Mouse (Mus musculus): Measurements from ENCODE around the gene Mettl26. TPM values are rescaled to one million over a fixed set of nuclear protein-coding genes. Genes with fewer than 3 reads are reported as not detected.

Mettl26 gene
- polyA plus RNA-seq, 2 experiments: 46.5 to 47.6 TPM

GRCm38 (mm10) chr17:25888837-25889236, 14.0 kb downstream of the Mettl26 start:
- Histone ChIP-seq H3K4me3 (ENCODE audit: insufficient read depth in 1 of 2, low read depth in 2 of 2, low read length in 2 of 2) (no peak overlapping the region), H3K9ac (replicated peaks) (no peak overlapping the region), H3K9me3 (ENCODE audit: control insufficient read depth, low read length) (no peaks in the 10 kb centered on the region), H3K27me3 (ENCODE audit: control insufficient read depth, insufficient read depth, low read length) (no peaks in the 10 kb centered on the region), H3K4me2 (ENCODE audit: low read depth) (no peak overlapping the region), H3K27ac (no peak overlapping the region), H3K36me3 (replicated peaks; ENCODE audit: control insufficient read depth, insufficient read depth, low read depth) (no peaks in the 10 kb centered on the region), H3K4me1 (replicated peaks; ENCODE audit: control insufficient read depth in 2 of 2, insufficient read depth in 2 of 2, low read length in 1 of 2) (no peaks in the 10 kb centered on the region; a peak in 1 of 4 replicates)
- DNase-seq (ENCODE audit: low read depth in 3 of 3, low spot score in 3 of 3) (no peak), ATAC-seq (ENCODE audit: insufficient read depth) (no peak)
- WGBS (ENCODE audit: insufficient replicate concordance): 73% methylated on average over 3 of the region's 3 CpGs
- TF ChIP-seq CTCF (IDR thresholded peaks at IDR 0.05; ENCODE audit: low read depth) (no peak), EP300 (IDR thresholded peaks at IDR 0.05; ENCODE audit: low read depth) (no peak)

GRCm38 (mm10) chr17:25893975-25894617, 19.2 kb downstream of the Mettl26 start:
- Histone ChIP-seq H3K27me3 (ENCODE audit: control insufficient read depth, insufficient read depth, low read length) (no peaks in the 10 kb centered on the region), H3K27ac (no peak overlapping the region), H3K4me3 (ENCODE audit: insufficient read depth in 1 of 2, low read depth in 2 of 2, low read length in 2 of 2) (no peak overlapping the region), H3K9ac (replicated peaks) (no peak overlapping the region), H3K4me1 (replicated peaks; ENCODE audit: control insufficient read depth in 2 of 2, insufficient read depth in 2 of 2, low read length in 1 of 2) (no peaks in the 10 kb centered on the region), H3K4me2 (ENCODE audit: low read depth) (no peak overlapping the region), H3K36me3 (replicated peaks; ENCODE audit: control insufficient read depth, insufficient read depth, low read depth) (no peaks in the 10 kb centered on the region), H3K9me3 (ENCODE audit: control insufficient read depth, low read length) (no peaks in the 10 kb centered on the region)
- ATAC-seq (ENCODE audit: insufficient read depth) (peak; percentile 58), DNase-seq (ENCODE audit: low read depth in 3 of 3, low spot score in 3 of 3) (peak in 2 of 3 experiments; percentile 46 to 53)
- peak; percentile 99 for TF ChIP-seq CTCF (IDR thresholded peaks at IDR 0.05; ENCODE audit: low read depth)
- TF ChIP-seq EP300 (IDR thresholded peaks at IDR 0.05; ENCODE audit: low read depth): no peak
- 25% methylated on average over 2 of the region's 2 CpGs for WGBS (ENCODE audit: insufficient replicate concordance)

- Histone ChIP-seq H3K9ac (replicated peaks) (no peak overlapping the region), H3K27ac (no peak overlapping the region), H3K36me3 (replicated peaks; ENCODE audit: control insufficient read depth, insufficient read depth, low read depth) (no peaks in the 10 kb centered on the region), H3K27me3 (ENCODE audit: control insufficient read depth, insufficient read depth, low read length) (no peaks in the 10 kb centered on the region), H3K4me1 (replicated peaks; ENCODE audit: control insufficient read depth in 2 of 2, insufficient read depth in 2 of 2, low read length in 1 of 2) (no peaks in the 10 kb centered on the region), H3K4me3 (ENCODE audit: insufficient read depth in 1 of 2, low read depth in 2 of 2, low read length in 2 of 2) (no peak overlapping the region), H3K9me3 (ENCODE audit: control insufficient read depth, low read length) (no peaks in the 10 kb centered on the region), H3K4me2 (ENCODE audit: low read depth) (no peak overlapping the region)
- no peak for DNase-seq (ENCODE audit: low read depth in 3 of 3, low spot score in 3 of 3)
- ATAC-seq (ENCODE audit: insufficient read depth): no peak
- WGBS (ENCODE audit: insufficient replicate concordance): 41% methylated on average over 2 of the region's 2 CpGs
- TF ChIP-seq CTCF (IDR thresholded peaks at IDR 0.05; ENCODE audit: low read depth) (0 out of 2 replicates have a peak, but pooled peaks have one; percentile 6), EP300 (IDR thresholded peaks at IDR 0.05; ENCODE audit: low read depth) (no peak)
Measured at GRCm38 (mm10) chr17:25895415-25895814, 20.5 kb downstream of the Mettl26 start.

- no peak for ATAC-seq (ENCODE audit: insufficient read depth)
- DNase-seq (ENCODE audit: low read depth in 3 of 3, low spot score in 3 of 3): no peak
Measured at GRCm38 (mm10) chr17:25895891-25896290, 21.0 kb downstream of the Mettl26 start.

GRCm38 (mm10) chr17:25900193-25900592, 25.3 kb downstream of the Mettl26 start:
- Histone ChIP-seq H3K27ac (no peak overlapping the region), H3K9me3 (ENCODE audit: control insufficient read depth, low read length) (no peaks in the 10 kb centered on the region), H3K9ac (replicated peaks) (no peak overlapping the region), H3K36me3 (replicated peaks; ENCODE audit: control insufficient read depth, insufficient read depth, low read depth) (no peaks in the 10 kb centered on the region), H3K4me3 (ENCODE audit: insufficient read depth in 1 of 2, low read depth in 2 of 2, low read length in 2 of 2) (no peak overlapping the region), H3K27me3 (ENCODE audit: control insufficient read depth, insufficient read depth, low read length) (no peaks in the 10 kb centered on the region), H3K4me1 (replicated peaks; ENCODE audit: control insufficient read depth in 2 of 2, insufficient read depth in 2 of 2, low read length in 1 of 2) (no peaks in the 10 kb centered on the region), H3K4me2 (ENCODE audit: low read depth) (no peak overlapping the region)
- no peak for TF ChIP-seq EP300 (IDR thresholded peaks at IDR 0.05; ENCODE audit: low read depth)
- 0 out of 2 replicates have a peak, but pooled peaks have one; percentile 10 for TF ChIP-seq CTCF (IDR thresholded peaks at IDR 0.05; ENCODE audit: low read depth)
- ATAC-seq (ENCODE audit: insufficient read depth): no peak
- no peak for DNase-seq (ENCODE audit: low read depth in 3 of 3, low spot score in 3 of 3)
- WGBS (ENCODE audit: insufficient replicate concordance): 83% methylated on average over 1 of the region's 1 CpGs

More at GRCm38 (mm10) chr17:25895891-25896290, 21.0 kb downstream of the Mettl26 start:
- TF ChIP-seq EP300 (IDR thresholded peaks at IDR 0.05; ENCODE audit: low read depth): no peak
- no peak for TF ChIP-seq CTCF (IDR thresholded peaks at IDR 0.05; ENCODE audit: low read depth)
- no peaks in the 10 kb centered on the region for H3K36me3 ChIP-seq (replicated peaks; ENCODE audit: control insufficient read depth, insufficient read depth, low read depth)
- H3K9ac ChIP-seq (replicated peaks): no peak overlapping the region
- H3K9me3 ChIP-seq (ENCODE audit: control insufficient read depth, low read length): no peaks in the 10 kb centered on the region
- WGBS (ENCODE audit: insufficient replicate concordance): 75% methylated on average over 12 of the region's 12 CpGs
- no peaks in the 10 kb centered on the region for H3K27me3 ChIP-seq (ENCODE audit: control insufficient read depth, insufficient read depth, low read length)
- no peak overlapping the region for H3K27ac ChIP-seq
- H3K4me3 ChIP-seq (ENCODE audit: insufficient read depth in 1 of 2, low read depth in 2 of 2, low read length in 2 of 2): no peak overlapping the region
- H3K4me1 ChIP-seq (replicated peaks; ENCODE audit: control insufficient read depth in 2 of 2, insufficient read depth in 2 of 2, low read length in 1 of 2): no peaks in the 10 kb centered on the region
- H3K4me2 ChIP-seq (ENCODE audit: low read depth): no peak overlapping the region

Data from liver, embryonic 14.5 days (tissue).